Mouse (Mus musculus) liver, adult 2 months (tissue): ENCODE results near the gene Kazn.

Experiments used
- CTCF ChIP-seq: fragments of 200-500 bp; IDR thresholded peaks from 2 replicates; pipeline ENCODE4 v1.5.1; 2011; ENCODE audit warnings: low read depth, low read length, control low read depth
- POLR2A ChIP-seq: fragments of 200-500 bp; IDR thresholded peaks from 2 replicates; pipeline ENCODE4 v1.6.1; 2011; ENCODE audit warnings: low read length, control low read depth; ENCODE audit not compliant: insufficient read depth; ENCODE audit errors: extremely low read depth

DNA sequence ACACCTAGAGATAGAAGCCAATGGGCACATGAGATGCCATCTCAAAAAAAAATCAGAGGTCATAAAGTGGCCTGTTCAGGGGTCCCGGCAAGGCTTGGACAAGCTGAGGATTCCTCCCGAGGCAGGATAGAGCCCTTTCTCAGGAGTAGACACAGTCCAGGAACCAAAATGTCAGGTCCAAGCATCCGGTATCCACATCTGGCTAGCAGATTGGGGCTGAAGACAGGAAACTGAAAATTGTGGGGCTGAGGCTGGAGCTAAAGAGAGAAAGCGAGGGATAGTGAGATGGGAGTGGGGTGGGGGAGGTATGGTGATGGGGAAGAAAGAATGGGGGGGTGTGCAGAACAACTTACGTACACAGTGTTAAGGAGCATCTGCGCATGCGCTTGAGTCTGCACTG lies 25.1 kb upstream of the Kazn start:
- TF ChIP-seq POLR2A, result no peak
- no peak for TF ChIP-seq CTCF
